Mouse (Mus musculus) liver, postnatal 0 days (tissue): Measurements from ENCODE around the gene Cfl1.

ENCODE experiments used
- CTCF ChIP-seq: sonication (generic); IDR thresholded peaks from 2 replicates; pipeline ENCODE4 v1.5.1; 2016; ENCODE audit warnings: antibody characterized with exemption, low read depth
- EP300 ChIP-seq: IDR thresholded peaks from 2 replicates; pipeline ENCODE4 v1.6.1; 2016; ENCODE audit warnings: antibody characterized with exemption, low read depth, mild to moderate bottlenecking

- no peak for TF ChIP-seq CTCF
- TF ChIP-seq EP300 = no peak
Measured at GRCm38 (mm10) chr19:5492641-5493040, 2.4 kb downstream of the Cfl1 start.
